Mouse (Mus musculus) retina, adult 2 months (tissue): Measurements from ENCODE around the gene Ripk1.
"Not testable (repeated sequence)": the region's sequence is repeated elsewhere in the genome, so short reads cannot be mapped to it uniquely, and the experiment has no call there.

Source experiments
- DNase-seq: peaks from one replicate; pipeline ENCODE4 v3.0.0-alpha.2; 2012; ENCODE audit warnings: low read depth, low spot score

Ripk1 gene

GRCm38 (mm10) chr13:34037172-34038055 is 35.3 kb downstream of the Ripk1 start, which contains the start of gene Bphl:
Bphl (plus strand) TSS chr13:34037597.
- DNase-seq: peak; percentile 83

- no peak for DNase-seq
These were observed 35.9 kb downstream of the Ripk1 start for GRCm38 (mm10) chr13:34038056-34038432.

GRCm38 (mm10) chr13:34038901-34039341 is 36.8 kb downstream of the Ripk1 start:
- DNase-seq: no peak

- no peak for DNase-seq
These were observed 37.9 kb downstream of the Ripk1 start for GRCm38 (mm10) chr13:34040091-34040490.

- no peak for DNase-seq
These were observed 41.7 kb downstream of the Ripk1 start for GRCm38 (mm10) chr13:34043716-34044393.

GRCm38 (mm10) chr13:34045511-34046249 is 43.5 kb downstream of the Ripk1 start:
- no peak for DNase-seq

- DNase-seq: peak; percentile 40
These were observed 44.4 kb downstream of the Ripk1 start for GRCm38 (mm10) chr13:34046421-34047012.

- DNase-seq: no peak
These were observed 45.4 kb downstream of the Ripk1 start for GRCm38 (mm10) chr13:34047526-34047925.

GRCm38 (mm10) chr13:34050479-34050878 is 48.3 kb downstream of the Ripk1 start:
- DNase-seq: no peak

GRCm38 (mm10) chr13:34051692-34052091 is 49.5 kb downstream of the Ripk1 start:
- DNase-seq: no peak

- DNase-seq: no peak
These were observed 51.6 kb downstream of the Ripk1 start for GRCm38 (mm10) chr13:34053673-34054282.

GRCm38 (mm10) chr13:34054391-34054790 is 52.2 kb downstream of the Ripk1 start:
- DNase-seq: no peak

GRCm38 (mm10) chr13:34054983-34055382 is 52.8 kb downstream of the Ripk1 start:
- no peak for DNase-seq

- no peak for DNase-seq
These were observed 55.1 kb downstream of the Ripk1 start for GRCm38 (mm10) chr13:34057252-34057651.

- no peak for DNase-seq
These were observed 57.9 kb downstream of the Ripk1 start for GRCm38 (mm10) chr13:34060061-34060460.

GRCm38 (mm10) chr13:34062466-34062865 is 60.3 kb downstream of the Ripk1 start:
- no peak for DNase-seq

- no peak for DNase-seq
These were observed 64.2 kb downstream of the Ripk1 start for GRCm38 (mm10) chr13:34066351-34066750.

GRCm38 (mm10) chr13:34070296-34070695 is 68.1 kb downstream of the Ripk1 start:
- DNase-seq: no peak

- no peak for DNase-seq
These were observed 69.7 kb downstream of the Ripk1 start for GRCm38 (mm10) chr13:34071836-34072235.

GRCm38 (mm10) chr13:34072847-34073246 is 70.7 kb downstream of the Ripk1 start:
- DNase-seq: no peak

GRCm38 (mm10) chr13:34074441-34074840 is 72.3 kb downstream of the Ripk1 start:
- DNase-seq: not testable (repeated sequence)
